Mouse (Mus musculus) brain, adult 2 months (tissue): Measurements from ENCODE around the gene Notch4.

ENCODE experiments used
- DNase-seq: peaks from one replicate; pipeline ENCODE4 v3.0.0; 2011; ENCODE audit warnings: low read depth, low spot score

Gene Notch4

DNA sequence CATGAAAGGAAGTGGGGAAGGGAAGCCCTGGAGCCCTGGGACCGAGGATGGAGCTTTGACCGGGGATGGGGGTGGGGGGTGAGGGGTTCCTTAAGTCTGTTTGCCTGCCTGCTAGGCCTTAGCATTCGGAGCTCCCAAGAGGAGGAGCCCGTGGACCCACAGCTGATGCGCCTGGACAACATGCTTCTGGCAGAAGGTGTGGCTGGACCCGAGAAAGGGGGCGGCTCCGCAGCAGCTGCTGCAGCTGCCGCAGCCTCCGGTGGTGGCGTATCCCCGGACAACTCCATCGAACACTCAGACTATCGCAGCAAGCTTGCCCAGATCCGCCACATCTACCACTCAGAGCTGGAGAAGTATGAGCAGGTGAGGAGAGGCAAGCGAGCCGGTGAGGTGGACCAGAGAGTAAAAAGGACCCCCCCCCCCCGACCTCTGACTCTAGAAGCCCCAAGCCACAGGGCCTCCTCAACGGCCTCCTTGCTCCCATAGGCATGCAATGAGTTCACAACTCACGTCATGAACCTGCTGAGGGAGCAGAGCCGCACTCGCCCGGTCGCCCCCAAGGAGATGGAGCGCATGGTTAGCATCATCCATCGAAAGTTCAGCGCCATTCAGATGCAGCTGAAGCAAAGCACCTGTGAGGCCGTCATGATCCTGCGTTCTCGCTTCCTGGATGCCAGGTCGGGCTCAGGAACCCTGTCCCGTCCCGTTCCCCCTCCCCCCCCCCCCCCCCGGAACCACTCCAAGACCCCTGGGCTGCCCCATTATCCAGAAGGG is 29.9 kb downstream of the Notch4 start:
- no peak for DNase-seq

DNA sequence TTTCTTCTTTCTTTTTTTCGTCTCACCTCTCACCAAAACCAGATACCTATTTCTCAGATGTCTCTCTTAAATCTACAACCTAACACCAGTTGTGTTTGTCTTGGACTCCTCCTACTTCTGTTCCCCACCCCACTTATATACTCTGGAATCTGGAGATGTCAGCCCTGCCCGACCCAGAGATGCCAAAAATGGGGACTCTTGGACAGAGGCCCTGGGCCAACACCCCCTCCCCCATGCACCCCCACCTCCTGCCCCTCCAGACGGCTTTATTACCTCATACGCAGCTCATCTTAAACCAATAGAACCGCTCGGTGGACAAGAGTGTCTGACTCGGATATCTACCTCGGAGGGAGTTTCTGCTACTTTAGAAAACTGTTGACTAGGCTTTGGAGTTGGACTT is 32.0 kb downstream of the Notch4 start:
- DNase-seq, result no peak

DNA sequence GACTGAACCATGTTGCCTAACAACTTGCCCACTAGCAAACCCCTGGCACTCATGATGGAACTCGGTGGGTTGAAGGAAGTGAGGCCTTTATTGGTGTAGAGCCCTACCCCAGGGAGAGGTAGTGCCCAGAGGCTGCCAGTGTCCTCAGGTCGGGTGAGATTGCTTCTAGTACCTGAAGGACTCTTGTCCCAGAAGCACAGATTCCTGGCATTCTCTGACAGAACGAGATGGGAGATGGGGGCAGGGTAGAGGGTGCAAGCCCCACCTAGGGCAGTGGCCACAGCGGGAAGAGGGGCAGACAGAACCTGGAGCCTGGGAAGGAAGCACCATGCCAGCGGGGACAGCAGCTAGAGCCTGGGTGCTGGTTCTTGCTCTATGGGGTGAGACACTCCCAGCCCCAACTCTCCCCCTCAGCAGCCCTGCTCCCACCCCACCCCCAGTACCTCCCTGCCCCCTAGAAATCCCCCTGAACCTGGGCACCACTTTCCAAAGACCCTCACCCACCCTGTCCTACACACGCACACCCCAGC is 33.6 kb downstream of the Notch4 start, which contains the start of gene Ager:
TSS of gene Ager (plus strand) at position 297 of the 530 bp plus-strand sequence.
- DNase-seq, result no peak

DNA sequence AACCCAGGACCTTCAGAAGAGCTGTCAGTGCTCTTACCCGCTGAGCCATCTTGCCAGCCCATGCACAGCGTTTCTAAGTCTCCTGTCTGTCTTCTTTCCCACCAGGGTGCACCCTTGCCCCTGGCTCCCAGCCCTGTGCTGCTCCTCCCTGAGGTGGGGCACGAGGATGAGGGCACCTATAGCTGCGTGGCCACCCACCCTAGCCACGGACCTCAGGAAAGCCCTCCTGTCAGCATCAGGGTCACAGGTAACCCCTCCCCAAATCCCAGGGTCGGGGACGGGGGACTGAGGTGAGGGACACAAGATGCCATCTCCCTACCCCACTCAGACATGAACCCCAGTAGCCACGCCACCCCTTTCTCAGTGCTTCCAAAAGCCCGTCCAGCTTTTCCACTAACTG is 35.8 kb downstream of the Notch4 start:
- no peak for DNase-seq

DNA sequence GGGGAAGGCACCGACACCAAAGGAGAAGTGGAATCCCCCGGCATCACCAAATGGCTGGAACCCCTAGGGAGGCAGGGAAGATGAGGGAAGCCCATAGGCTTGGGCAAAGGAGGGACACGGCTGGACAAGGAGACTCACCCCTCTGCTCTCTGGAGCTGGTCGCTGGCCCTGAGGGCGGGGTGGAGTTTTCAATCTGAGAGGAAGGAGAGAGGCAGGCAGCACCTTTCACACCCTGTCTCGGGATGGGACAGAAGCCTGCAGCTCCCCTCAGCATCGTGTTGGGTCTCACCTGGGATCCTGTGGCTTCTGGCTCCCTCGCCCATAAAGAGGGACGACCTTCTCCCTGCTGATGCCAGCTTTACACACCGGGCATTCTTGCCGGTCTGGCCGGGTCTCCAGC is 37.7 kb downstream of the Notch4 start:
- DNase-seq, result no peak

DNA sequence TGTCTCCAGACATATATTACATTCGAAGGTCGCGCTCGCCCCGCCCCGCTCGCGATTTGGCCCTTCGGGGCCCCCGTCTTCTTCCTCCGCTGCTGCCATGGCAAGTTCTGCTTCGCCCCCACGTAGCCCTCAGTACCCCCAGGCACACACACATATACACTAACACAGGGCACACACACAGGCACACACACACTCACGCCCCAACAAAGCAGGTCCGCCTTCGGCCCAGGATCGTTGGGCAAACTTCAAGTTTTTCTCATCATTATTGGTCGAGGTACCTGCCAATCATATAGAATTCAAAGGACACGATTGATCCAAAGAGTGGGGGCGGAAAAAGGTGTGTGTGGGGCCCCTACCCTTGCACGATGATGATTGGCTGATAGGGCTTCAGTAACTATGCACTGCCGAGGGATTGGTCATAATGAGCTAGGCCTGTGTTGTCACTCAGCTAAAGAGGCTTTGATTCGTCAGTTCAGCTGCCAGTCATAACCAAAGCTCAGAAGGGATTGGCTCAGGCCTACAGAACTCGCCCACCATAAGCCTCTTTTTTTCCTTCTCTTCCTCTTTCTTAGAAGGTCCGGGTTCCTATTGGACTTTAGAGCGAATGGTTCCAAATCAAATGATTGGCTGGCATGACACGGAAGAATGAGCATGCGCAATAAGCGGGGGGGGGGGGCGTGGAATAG is 39.5 kb downstream of the Notch4 start, which contains the start of gene Rnf5:
TSS of gene Rnf5 (minus strand) at position 316 of the 686 bp plus-strand sequence.
- DNase-seq, result peak; percentile 100

DNA sequence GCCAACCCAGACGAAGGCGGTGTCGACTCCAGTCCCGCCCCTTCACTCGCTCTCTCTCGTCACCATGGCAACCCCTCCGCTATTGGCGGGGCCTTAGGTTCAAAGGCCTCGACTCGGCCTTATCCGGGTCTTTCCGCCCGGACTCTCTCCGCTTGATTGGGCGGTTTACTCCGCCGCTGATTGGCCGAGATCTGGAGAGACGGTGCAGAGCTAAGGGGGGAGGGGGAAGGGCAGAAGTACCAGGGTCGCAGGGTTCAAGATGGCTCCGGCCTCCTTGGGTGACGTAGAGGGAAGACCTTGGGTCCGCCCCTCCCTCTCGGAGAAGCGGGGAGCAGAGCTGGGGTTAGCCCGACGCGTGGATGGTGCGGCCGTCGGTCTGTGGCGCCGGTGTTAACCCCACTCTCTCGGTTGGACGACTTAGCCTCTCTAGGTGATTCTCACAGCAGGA is 40.0 kb downstream of the Notch4 start, which contains the start of gene Agpat1:
TSS of gene Agpat1 (plus strand) at position 202 of the 448 bp plus-strand sequence.
- peak; percentile 100 for DNase-seq

DNA sequence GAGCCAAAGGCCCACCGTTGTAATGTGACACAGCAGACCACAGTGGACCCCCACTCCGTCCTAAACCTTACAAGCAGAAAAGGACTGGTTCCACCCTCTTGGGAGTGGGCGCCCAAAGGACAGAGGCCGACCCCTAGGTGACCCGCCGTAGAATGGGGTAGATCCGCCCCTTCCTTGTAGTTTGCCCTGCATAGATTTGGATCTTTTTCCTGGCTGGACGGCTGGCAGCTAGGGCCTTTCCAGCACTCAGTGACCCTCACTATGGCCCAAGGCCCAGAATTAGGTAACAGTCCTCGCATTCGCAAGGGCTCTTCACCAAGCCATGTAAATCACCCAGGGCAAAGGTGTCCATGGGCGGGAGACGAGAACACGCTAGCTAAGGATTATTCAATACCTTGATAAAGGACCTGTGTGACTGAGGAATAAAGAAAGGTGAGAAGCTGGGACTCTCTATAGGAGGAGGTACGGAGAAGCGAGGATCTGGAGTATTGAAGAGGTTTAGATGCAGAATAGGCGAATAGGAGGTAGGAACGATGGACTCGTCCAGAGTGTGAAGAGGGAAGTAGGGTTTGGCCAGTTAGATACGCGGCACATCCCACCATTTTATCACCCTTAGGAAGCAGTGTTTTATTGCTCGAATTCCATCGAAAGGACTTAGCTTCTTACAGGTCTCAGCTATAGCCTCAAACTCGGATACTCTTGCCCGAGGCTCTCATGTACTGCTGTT is 40.6 kb downstream of the Notch4 start:
- DNase-seq, result peak; percentile 43

DNA sequence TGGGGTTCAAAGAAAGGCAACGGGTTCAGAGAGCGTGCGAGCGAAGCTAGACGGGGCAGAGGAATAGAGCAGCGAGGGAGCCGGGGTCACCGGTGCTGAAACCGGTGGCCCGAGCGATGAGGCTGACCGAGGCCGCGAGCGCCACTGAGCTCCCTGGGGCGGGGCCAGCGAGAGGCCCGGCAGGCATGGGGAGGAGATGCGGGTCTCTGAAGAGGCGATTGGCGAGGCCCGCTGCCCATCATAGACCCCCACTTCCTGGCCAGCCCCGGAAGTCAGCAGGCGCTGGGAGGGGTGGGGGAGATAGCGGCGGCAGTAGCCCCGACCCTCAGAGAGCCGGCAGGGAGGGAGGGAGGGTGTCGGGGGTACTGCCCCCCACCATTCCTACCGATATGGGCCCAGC is 41.5 kb downstream of the Notch4 start:
- peak; percentile 98 for DNase-seq

DNA sequence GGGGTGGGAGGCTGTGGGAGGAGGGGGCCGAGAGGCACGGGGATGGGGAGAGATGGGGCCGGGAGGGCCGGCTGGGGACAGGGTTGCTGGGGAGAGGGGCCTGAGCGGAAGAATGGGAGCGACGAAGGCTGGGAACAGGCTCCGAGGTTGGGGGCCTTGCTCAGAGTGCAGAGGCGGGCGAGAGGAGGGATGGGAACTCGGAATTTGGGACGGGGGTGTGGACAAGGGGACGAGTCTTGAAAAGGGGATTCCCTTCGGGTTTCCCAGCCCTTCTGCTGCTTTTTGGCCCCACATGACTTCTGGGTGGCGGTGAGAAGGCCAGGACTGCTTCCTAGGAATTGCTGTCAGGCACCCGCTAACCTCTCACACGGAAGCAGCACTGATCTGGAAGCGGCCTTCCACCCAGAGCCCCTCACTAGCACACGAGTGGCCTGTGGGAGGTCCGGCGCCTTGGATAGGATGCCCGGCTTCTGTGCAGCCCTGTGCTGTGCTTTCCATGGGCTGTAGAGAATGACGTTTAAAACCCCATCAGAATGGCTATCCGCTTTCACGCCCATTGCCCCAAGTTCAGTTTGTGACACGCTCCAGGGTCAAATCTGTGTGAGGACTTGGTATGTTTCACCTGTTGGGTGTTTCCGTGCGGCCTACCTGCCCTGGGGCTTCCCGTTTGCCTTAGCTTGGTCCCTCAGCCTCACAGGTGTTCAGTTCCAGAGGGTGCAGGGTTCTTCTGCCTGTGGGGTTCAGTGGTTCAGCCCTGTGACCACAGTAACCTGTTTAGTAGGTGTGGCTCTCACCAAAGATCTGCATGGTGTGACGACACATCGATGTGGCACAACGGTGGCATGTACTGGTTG is 42.3 kb downstream of the Notch4 start:
- peak; percentile 29 for DNase-seq

DNA sequence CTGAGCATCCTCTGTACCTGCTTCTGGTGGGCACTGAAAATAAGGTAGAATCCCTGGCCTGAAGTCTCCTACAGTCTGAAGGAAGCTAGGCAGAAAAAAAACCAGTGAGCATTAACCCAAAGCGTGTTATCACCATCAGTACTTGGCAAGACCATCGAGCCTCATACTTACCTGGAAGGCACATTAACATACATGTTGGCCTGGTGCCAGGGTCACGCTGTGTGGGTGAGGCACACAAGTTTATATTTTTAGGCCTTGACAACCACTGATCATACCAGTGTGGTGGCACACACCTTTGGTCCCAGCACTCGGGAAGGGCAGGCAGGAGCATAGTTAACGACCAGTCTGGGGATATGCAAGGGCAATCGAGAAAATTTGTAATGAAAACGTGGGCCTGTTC is 43.9 kb downstream of the Notch4 start:
- DNase-seq, result peak; percentile 16

DNA sequence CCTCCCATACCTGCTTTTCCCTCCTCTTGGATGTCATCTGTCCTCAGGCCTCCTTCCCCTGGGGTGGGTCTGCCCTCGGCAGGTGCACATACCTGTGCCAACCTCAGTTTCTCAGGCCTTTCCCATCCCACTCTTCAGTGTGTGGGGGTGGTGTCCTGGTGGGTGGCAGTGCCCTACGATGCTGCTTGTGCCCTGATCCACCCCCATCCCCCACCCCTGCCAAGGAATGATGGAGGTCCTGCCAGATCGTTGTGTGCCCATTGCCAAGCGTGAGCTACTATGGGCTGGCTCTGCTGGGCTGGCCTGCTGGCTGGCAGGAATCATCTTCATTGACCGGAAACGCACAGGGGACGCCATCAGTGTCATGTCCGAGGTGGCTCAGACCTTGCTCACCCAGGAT is 47.0 kb downstream of the Notch4 start:
- DNase-seq, result no peak

DNA sequence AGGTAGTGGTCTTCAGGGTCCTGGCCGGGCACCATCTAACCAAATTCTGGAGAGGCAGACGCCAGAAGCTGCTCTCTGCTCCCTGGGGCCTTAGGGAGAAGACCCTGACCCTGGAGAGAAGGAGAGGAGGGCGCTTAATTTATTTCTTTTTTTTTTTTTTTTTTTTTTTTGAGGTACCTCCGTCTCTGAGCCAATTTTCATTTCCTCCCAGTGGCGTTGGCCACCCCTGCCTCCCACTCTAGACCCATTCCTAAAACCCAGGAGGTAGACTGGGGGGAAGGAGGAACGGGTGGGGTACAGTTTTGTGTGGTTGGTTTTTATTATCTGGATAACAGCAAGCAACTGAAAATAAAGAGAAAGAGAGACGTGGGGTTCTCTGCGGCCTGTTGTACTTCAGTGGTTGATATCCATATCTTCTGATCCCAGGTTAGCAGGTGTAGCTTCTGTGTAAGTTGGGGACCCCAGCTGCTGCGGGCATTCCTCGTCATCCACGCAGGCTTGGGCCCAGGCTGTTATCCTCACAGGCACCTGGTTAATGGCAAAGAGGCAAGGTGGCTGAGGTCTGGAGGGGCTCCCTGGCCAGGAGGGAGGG is 49.1 kb downstream of the Notch4 start:
- DNase-seq, result no peak

DNA sequence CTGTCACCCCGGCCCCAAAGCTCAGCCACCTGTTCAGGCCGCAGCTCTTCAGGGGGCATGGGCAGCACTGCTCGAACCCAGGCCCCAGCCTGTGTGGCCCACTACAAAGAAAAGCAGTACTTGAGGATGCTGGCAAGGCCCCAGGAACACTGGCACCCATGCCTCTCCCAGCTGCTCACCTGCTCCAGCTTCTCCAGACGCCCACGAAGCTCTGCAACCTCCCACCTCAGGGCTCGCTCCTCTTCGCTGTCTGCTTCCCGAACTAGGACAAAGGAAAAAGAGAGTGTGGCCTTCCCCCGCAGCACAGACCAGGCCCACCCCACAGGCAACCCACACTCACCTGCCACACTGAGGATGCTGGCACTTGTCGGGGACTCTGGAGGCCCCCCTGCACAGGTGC is 49.8 kb downstream of the Notch4 start:
- DNase-seq, result peak; percentile 68

DNA sequence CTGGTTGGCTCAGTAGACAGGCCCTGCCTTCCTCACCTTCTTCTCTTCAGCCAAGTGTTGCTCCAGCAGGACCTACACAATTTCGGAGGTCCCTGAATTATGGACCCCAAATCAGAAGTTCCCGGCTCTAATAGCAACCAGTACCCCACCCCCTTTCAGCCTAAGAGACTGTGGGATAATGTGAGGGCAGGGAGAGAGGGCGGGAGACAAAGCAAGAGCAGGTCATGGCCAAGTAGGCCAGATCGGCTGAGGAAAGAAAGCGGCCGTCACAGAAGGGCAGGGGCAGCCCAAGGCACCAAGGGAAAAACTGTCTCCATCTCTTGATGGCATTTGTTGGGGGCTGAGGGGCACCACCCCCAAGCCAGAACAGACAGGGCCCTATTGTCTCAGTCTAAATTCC is 51.8 kb downstream of the Notch4 start, which contains the start of gene Egfl8:
TSS of gene Egfl8 (minus strand) at position 101 of the 400 bp plus-strand sequence.
- DNase-seq, result no peak

DNA sequence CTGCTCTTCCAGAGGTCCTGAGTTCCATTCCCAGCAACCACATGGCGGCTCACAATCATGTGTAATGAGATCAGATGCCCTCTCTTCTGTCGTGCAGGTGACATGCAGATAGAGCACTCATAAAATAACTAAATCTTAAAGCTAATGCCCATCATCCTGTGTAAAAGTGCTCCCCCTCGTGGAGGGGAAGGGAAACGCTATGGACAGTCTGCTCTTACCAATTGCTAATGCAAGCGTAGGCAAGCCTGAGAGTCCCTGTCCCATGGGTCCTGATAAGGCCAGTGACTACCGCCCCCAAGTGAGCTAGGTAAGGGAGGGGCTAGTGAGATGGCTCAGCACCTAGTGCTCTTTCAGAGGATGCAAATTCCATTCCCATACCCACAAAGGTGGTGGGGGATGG is 54.9 kb downstream of the Notch4 start:
- peak; percentile 80 for DNase-seq

DNA sequence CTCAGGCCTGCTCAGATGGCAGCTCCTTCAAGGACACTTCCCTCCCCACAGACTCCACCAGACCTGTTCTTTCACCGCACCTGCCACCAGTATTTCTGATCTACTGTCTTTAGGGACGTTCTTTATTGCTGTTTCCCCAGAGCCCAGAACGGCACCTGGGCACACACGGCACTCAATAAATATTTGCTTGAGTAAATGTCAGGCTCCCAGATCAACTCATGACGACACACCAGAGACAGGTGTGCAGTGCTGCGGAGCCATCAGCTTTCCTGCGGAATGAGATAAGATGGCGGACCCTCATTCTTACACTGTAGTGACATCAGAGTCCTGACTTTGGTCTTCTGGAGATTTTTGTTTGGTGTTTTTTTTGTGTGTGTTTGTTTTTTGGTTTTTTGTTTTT is 56.9 kb downstream of the Notch4 start:
- no peak for DNase-seq

DNA sequence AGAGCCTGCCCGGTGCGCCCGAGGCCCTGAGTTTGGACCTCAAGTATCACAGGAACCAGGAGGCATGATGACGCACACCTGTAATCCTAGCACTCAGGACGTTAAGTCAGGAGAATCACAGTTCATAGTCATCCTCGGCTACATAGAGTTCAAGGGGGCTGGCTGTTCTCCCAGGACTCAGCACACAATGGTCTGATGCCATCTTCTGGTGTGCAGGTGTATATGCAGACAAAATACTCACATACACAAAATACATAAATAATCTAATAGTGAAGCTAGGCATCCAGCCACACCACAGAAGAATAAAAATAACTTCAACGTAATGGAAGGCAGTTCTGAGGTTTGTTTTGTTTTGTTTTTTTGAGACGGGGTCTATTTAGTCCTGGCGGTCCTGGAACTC is 59.1 kb downstream of the Notch4 start:
- DNase-seq, result no peak

DNA sequence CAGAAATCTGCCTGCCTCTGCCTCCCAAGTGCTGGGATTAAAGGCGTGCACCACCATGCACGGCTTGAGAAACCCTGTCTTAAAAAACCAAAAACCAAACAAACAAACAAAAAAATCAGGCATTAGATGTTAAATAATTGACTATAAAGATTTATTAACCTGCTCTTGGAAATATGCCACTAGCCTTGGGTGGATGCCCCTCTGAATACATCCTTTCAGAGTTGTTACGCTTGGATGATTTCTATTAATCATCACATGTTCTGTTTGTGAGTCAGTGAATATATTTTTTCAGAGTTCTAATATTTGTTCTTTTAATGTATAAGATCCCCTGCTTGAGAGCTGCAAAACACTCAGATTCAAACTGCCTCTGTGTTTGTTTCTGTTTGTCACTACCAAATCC is 60.9 kb downstream of the Notch4 start:
- no peak for DNase-seq

DNA sequence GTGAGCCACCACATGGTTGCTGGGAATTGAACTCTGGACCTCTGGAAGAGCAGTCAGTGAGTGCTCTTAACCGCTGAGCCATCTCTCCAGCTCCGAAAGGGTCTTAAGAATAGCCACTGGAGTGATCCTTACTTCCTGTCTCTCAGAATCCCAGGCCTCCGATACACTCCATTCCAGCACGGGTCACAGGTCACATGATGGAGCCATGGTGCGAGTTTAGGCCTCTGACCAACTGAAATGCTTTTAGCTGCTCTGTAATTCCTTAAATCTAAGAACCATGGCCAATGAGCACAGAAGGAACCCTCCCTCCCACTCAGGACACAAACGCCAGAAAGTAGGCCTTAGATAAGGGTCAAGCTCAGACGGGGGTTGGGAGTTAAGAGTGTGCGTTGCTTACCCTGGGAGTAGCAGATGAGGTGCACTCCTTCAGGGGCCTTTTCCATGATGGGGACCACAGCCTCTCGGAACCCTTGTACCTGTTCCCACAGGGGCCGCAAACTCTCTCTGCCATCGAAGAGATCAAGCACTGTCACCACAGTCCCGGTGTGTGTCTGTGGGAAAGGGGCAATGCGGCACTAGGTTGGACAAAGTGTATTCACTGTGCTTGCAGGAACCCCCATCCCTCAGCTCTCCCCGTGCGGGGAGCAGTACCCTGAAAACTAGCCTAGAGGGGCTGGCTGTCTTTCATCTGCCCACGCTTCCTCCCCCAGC is 62.1 kb downstream of the Notch4 start:
- no peak for DNase-seq
